Mouse (Mus musculus) kidney, embryonic 15.5 days (tissue): ENCODE measurements at regions not wholly inside any gene's neighbourhood (a gene's known extent, or its start where the extent isn't known, plus 50 kb on each side); places are given as distances from the start of the nearest gene placed in this dataset.
A peak's percentile ranks its signal among the peaks of the same experiment; 100 is the strongest.

Source experiments
- ATAC-seq: fragments of 200-750 bp; cut with Nextera tagmentation; replicated peaks from 2 replicates; pipeline ENCODE4 v1.8.0; 2017; ENCODE audit warnings: moderate TSS enrichment; ENCODE audit not compliant: low FRiP score
- H3K27ac ChIP-seq: fragments of 300-500 bp; sonication (generic); 2 replicates; pipeline ENCODE4 v1.5.1; 2015; ENCODE audit warnings: mild to moderate bottlenecking, inconsistent platforms
- H3K27me3 ChIP-seq: fragments of 300-500 bp; sonication (generic); 2 replicates; pipeline ENCODE4 v1.6.1; 2015; ENCODE audit warnings: inconsistent platforms
- H3K36me3 ChIP-seq: fragments of 300-500 bp; sonication (generic); 2 replicates; pipeline ENCODE4 v1.6.1; 2015; ENCODE audit warnings: inconsistent platforms
- H3K4me1 ChIP-seq: fragments of 300-500 bp; sonication (generic); 2 replicates; pipeline ENCODE4 v1.6.1; 2015; ENCODE audit warnings: inconsistent platforms
- H3K4me2 ChIP-seq: fragments of 300-500 bp; sonication (generic); 2 replicates; pipeline ENCODE4 v1.6.1; 2015; ENCODE audit warnings: moderate library complexity, mild to moderate bottlenecking, inconsistent platforms
- H3K4me3 ChIP-seq: fragments of 300-500 bp; sonication (generic); replicated peaks from 2 replicates; pipeline ENCODE4 v1.5.1; 2015; ENCODE audit warnings: mild to moderate bottlenecking, inconsistent platforms
- H3K9ac ChIP-seq: fragments of 300-500 bp; sonication (generic); 2 replicates; pipeline ENCODE4 v1.6.1; 2015; ENCODE audit warnings: mild to moderate bottlenecking, inconsistent platforms
- H3K9me3 ChIP-seq: fragments of 300-500 bp; sonication (generic); replicated peaks from 2 replicates; pipeline ENCODE4 v1.6.1; 2016; ENCODE audit warnings: inconsistent platforms
- WGBS: fragments of 180-500 bp; shearing (Covaris S2); methylation state at CpG from one replicate; pipeline ENCODE4 v1.1.7; 2015; ENCODE audit warnings: mixed read lengths; 5-methylcytosine and 5-hydroxymethylcytosine counted together

GRCm38 (mm10) chr6:12215178-12215553, 307.6 kb downstream of the Phf14 start:
- Histone ChIP-seq H3K4me3 (no peak overlapping the region), H3K4me2 (no peak overlapping the region), H3K4me1 (no peaks in the 10 kb centered on the region), H3K27ac (no peak overlapping the region), H3K27me3 (no peaks in the 10 kb centered on the region), H3K9ac (no peak overlapping the region), H3K9me3 (peaks cover 13% of the 10 kb centered on the region; the same call in 1 of the 2 replicates), H3K36me3 (no peaks in the 10 kb centered on the region)
- ATAC-seq = peak; percentile 29; the same call in 1 of the 2 replicates
- WGBS = 22% methylated on average over 1 of the region's 1 CpGs

- Histone ChIP-seq H3K4me1 (no peaks in the 10 kb centered on the region), H3K36me3 (no peaks in the 10 kb centered on the region), H3K4me3 (no peak overlapping the region), H3K9me3 (no peaks in the 10 kb centered on the region), H3K9ac (no peak overlapping the region), H3K27ac (no peak overlapping the region), H3K27me3 (no peaks in the 10 kb centered on the region), H3K4me2 (no peak overlapping the region)
- 48% methylated on average over 1 of the region's 1 CpGs for WGBS
- ATAC-seq = no peak
Measured at GRCm38 (mm10) chr6:12244151-12244550, 336.5 kb downstream of the Phf14 start.

GRCm38 (mm10) chr6:12247975-12248374, 340.4 kb downstream of the Phf14 start:
- H3K9me3 ChIP-seq = no peaks in the 10 kb centered on the region
- H3K9ac ChIP-seq = no peak overlapping the region
- ATAC-seq = no peak
- H3K4me2 ChIP-seq = no peak overlapping the region
- no peaks in the 10 kb centered on the region for H3K27me3 ChIP-seq
- H3K27ac ChIP-seq = no peak overlapping the region
- H3K36me3 ChIP-seq = no peaks in the 10 kb centered on the region
- H3K4me1 ChIP-seq = no peaks in the 10 kb centered on the region
- no peak overlapping the region for H3K4me3 ChIP-seq

- Histone ChIP-seq H3K27me3 (no peaks in the 10 kb centered on the region), H3K27ac (no peak overlapping the region), H3K4me3 (no peak overlapping the region), H3K9me3 (no peaks in the 10 kb centered on the region), H3K4me1 (no peaks in the 10 kb centered on the region), H3K36me3 (no peaks in the 10 kb centered on the region), H3K4me2 (no peak overlapping the region), H3K9ac (no peak overlapping the region)
- WGBS = 78% methylated on average over 4 of the region's 4 CpGs
- ATAC-seq = no peak
Measured at GRCm38 (mm10) chr6:12248599-12248998, 341.0 kb downstream of the Phf14 start.

GRCm38 (mm10) chr6:12254507-12254906, 346.9 kb downstream of the Phf14 start:
- Histone ChIP-seq H3K4me3 (no peak overlapping the region), H3K27ac (no peak overlapping the region), H3K9me3 (no peaks in the 10 kb centered on the region), H3K27me3 (no peaks in the 10 kb centered on the region), H3K36me3 (no peaks in the 10 kb centered on the region), H3K4me1 (no peaks in the 10 kb centered on the region), H3K9ac (no peak overlapping the region), H3K4me2 (no peak overlapping the region)
- 100% methylated on average over 3 of the region's 3 CpGs for WGBS
- no peak for ATAC-seq

- Histone ChIP-seq H3K9ac (no peak overlapping the region), H3K27me3 (no peaks in the 10 kb centered on the region), H3K4me2 (no peak overlapping the region), H3K4me3 (no peak overlapping the region), H3K4me1 (no peaks in the 10 kb centered on the region), H3K9me3 (no peaks in the 10 kb centered on the region), H3K36me3 (no peaks in the 10 kb centered on the region), H3K27ac (no peak overlapping the region)
- 57% methylated on average over 1 of the region's 1 CpGs for WGBS
- peak; percentile 93 for ATAC-seq
Measured at GRCm38 (mm10) chr6:12255434-12255833, 347.8 kb downstream of the Phf14 start.

- Histone ChIP-seq H3K9me3 (no peaks in the 10 kb centered on the region), H3K27ac (no peak overlapping the region), H3K9ac (no peak overlapping the region), H3K4me1 (no peaks in the 10 kb centered on the region), H3K4me3 (no peak overlapping the region), H3K4me2 (no peak overlapping the region), H3K36me3 (no peaks in the 10 kb centered on the region), H3K27me3 (no peaks in the 10 kb centered on the region)
- ATAC-seq = no peak
- WGBS = 81% methylated on average over 3 of the region's 3 CpGs
Measured at GRCm38 (mm10) chr6:12258273-12258672, 350.7 kb downstream of the Phf14 start.

- no peaks in the 10 kb centered on the region for H3K4me1 ChIP-seq
- H3K27me3 ChIP-seq = no peaks in the 10 kb centered on the region
- H3K4me2 ChIP-seq = no peak overlapping the region
- 71% methylated on average over 7 of the region's 7 CpGs for WGBS
- no peak for ATAC-seq
- no peak overlapping the region for H3K9ac ChIP-seq
- no peak overlapping the region for H3K27ac ChIP-seq
- no peaks in the 10 kb centered on the region for H3K36me3 ChIP-seq
- H3K9me3 ChIP-seq = no peaks in the 10 kb centered on the region
- H3K4me3 ChIP-seq = no peak overlapping the region
Measured at GRCm38 (mm10) chr6:12258940-12259481, 351.4 kb downstream of the Phf14 start.

GRCm38 (mm10) chr6:12259629-12260028, 352.0 kb downstream of the Phf14 start:
- no peak overlapping the region for H3K27ac ChIP-seq
- no peaks in the 10 kb centered on the region for H3K4me1 ChIP-seq
- H3K9me3 ChIP-seq = no peaks in the 10 kb centered on the region
- no peaks in the 10 kb centered on the region for H3K27me3 ChIP-seq
- 88% methylated on average over 8 of the region's 8 CpGs for WGBS
- H3K9ac ChIP-seq = no peak overlapping the region
- H3K4me2 ChIP-seq = no peak overlapping the region
- H3K36me3 ChIP-seq = no peaks in the 10 kb centered on the region
- H3K4me3 ChIP-seq = no peak overlapping the region
- no peak for ATAC-seq

- no peaks in the 10 kb centered on the region for H3K4me1 ChIP-seq
- H3K9me3 ChIP-seq = no peaks in the 10 kb centered on the region
- no peaks in the 10 kb centered on the region for H3K36me3 ChIP-seq
- H3K9ac ChIP-seq = no peak overlapping the region
- 47% methylated on average over 9 of the region's 9 CpGs for WGBS
- peak; percentile 86 for ATAC-seq
- no peak overlapping the region for H3K27ac ChIP-seq
- no peak overlapping the region for H3K4me2 ChIP-seq
- no peak overlapping the region for H3K4me3 ChIP-seq
- no peaks in the 10 kb centered on the region for H3K27me3 ChIP-seq
Measured at GRCm38 (mm10) chr6:12260325-12261076, 352.9 kb downstream of the Phf14 start.
